Mouse (Mus musculus): ENCODE measurements at regions not wholly inside any gene's neighbourhood (a gene's known extent, or its start where the extent isn't known, plus 50 kb on each side); places are given as distances from the start of the nearest gene placed in this dataset.

DNA sequence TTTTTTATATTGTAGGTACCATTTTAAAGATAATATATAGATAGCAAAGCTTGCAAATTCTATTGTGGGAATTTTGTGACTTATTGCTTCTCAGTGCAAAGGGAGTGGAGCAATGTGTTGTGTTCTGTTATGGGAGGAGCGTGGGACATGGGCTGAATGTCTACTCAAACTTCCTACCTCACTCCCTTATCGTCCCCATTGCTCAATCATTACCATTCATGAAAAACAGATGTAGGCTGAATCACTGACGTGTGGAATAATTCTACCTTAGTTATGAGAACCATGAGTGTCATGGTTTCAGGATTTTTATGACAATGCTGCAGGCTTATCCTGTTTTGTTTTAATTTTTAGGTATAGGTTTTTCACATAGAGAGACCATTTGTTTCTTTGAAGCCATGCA lies 119.0 kb upstream of the Ednra start:
- no peak for DNase-seq (ENCODE audit: low spot score in 2 of 2)

DNA sequence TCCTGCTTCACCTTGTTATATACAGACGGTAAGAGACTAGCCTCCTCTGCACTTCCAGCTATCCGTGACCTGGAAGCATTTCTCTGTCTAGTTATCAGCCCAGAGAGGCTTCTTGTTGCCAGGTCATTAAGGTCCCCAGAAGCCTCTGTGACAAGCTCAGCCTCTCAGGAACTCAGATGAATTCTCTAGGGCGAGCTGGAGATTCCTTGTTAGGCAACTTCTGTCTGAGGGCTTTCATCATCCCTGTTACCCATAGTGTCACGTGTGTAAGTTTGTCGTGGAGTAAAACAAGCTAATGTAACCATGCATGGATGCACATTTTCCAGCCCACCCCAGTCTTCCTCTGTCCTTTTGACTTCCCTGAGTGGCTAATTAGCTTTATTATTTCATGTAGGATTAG lies 126.3 kb upstream of the Ednra start:
- DNase-seq (ENCODE audit: low spot score in 2 of 2), result no peak

DNA sequence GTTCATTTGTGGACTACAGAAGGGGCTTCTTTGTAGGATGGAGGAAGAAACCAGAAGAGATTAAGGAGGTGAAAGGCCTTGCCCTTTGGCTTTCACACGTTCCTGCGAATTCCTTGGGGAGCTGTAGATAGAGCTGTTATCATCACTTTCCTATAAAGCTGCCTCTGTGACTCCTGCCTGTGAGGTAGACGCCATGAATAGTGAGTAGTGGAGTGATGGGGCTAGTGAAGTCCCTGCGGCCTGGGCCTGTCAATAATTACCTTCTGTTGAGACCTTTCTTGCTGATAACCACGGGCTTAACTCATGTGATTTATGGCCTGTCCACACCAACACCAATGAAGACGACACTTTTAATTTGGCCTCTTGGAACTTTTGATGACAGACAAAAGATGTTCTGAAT lies 146.0 kb upstream of the Ednra start:
- no peak for DNase-seq (ENCODE audit: low spot score in 2 of 2)

DNA sequence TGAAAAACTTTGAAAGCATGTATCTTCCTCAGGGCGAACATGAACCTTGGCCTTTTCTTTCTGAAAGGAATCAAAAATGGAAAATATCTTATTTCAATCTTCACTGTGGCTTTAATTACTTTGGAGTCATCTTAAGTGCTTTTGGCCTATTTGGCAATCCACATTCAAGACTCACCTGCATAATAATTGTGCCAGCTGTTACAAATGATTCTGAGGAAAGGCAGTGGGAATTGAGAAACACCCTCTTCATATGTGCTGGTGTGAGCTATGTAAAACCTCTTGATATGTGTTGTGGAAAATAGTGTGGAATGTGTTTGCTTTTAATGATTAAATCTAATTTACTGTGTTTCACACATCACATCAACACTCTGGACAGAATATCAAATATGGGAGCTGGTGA lies 148.5 kb upstream of the Ednra start:
- DNase-seq (ENCODE audit: low spot score in 2 of 2), result no peak

DNA sequence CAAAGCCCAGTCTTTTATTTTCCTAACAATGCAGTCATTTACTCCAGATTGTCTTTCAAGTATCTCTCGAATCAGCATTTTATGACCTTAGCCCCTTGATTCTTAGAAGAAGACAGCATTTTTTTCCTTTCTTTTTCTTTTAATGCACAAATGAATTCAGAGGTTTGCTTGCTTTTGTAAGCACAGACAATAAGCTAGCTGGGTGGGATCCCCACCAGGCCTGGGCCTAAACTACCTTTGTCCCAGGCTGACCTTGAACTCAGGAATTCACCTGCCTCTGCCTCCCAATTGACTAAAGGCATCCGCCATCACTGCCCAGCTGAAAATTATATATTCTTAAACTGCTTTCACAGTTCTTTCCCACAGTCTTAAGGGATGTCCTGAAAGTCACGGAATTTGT lies 195.5 kb upstream of the Ednra start:
- no peak for DNase-seq (ENCODE audit: low spot score in 2 of 2)

DNA sequence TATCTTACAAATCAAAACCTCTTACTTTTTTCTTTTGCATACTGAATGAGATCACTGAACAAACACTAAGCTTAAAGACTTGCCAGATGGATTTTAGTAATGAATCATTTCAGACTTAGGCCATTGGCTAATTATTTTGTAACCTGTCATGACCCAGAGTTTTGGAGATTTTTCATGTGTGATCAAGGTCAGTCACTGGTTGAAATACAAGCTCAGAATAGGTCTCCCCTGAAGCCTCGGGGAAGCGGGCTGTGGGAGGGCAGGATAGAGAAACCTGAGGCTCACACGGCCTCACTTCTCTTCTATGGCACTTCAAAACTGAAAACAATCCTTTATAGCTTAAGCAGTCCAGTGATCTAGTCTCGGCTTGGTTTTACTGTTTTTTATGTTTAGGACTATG lies 197.6 kb upstream of the Ednra start:
- no peak for DNase-seq (ENCODE audit: low spot score in 2 of 2)

DNA sequence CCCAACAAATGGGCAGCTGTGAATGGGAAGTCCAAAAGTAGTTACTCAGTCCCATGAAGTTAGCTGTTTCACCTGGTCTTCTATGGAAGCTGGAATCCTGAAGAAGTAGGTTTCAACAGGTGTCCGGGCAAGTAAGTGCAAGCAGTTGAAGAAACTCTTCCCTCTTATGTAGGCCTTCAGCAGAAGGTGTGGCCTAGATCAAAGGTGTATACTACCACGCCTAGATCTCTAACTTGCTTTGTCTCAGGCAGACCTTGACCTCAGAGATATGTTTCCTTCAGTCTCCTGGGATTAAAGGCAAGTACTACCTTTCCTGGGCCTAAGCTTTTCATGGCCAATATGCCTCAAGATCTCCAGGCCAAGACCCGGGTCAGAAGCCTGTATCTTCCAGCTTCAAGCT lies 223.4 kb upstream of the Ednra start:
- DNase-seq (ENCODE audit: low spot score in 2 of 2), result no peak

DNA sequence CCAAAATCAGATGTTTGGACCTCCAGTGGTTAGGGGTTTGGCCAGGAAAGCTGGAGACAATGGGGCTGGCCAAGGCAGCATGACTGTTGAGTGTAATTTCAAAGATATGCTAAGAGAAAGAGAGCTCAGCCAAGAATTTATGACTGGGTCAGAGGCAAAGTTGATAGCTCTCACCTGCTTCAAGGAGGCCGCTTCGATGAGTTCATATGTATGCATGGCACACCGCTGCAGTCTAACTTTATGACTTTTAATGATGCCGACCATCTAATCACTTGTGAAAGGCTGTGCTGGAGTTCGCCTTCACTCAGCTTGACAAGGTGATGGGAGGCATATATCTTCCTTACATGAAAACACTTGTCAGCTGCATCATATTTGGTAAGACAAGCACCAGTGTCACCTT lies 225.4 kb upstream of the Ednra start:
- DNase-seq (ENCODE audit: low spot score in 2 of 2), result no peak

DNA sequence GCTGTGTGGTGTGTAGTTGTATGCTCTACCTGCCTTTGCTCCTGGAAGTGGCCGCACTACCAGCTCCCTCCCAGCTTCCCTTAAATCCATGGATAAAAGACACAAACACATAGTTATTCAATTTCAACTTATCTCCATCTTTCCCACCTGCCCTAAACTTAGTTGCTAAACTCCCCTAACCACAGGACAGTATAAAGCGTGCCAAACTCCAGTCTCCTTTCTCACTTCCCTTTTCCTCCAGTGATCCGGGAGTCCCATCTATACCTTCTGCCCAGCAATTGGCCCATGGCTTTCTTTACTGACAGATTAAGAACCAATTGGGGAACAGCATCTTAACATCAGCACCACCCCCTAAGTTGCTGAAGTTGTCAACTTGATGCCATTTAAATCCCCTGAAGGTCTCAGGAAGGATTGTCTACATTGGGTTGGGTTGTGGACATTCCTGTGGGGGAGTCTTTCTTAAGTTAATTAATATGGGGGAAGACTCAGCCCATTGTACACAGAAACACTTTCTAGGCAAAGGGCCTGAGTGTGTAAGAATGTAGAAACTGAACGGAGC lies 234.6 kb upstream of the Ednra start:
- DNase-seq (ENCODE audit: low spot score in 2 of 2), result no peak

DNA sequence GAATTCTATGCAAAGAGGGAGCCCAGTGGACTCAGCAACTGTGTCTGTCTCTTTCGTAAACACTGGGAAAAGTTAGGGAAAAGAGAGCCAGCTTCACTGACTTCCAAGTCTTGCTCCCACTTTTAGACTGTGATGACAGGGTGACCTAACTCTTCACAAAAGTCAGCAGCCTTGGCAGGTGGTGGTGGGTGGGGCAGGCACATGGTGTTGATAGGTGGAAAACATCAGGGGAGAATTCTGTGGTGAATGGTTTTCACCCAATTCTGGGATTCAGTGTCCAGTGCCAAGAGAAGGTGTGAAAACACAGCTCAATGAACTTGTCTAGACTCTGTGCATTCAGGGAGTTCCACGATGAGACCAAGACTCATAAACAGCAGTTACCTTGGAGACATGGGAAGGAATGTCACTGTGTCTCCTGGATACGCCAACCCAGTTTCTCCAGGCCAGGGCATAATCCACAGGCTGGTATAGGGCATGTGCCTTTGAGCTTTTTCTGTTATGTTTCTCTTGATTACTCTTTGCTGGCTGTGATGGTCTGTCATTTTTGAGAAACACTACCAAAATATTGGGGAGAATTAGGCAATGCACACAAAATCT lies 238.9 kb upstream of the Ednra start:
- no peak for DNase-seq (ENCODE audit: low spot score in 2 of 2)

DNA sequence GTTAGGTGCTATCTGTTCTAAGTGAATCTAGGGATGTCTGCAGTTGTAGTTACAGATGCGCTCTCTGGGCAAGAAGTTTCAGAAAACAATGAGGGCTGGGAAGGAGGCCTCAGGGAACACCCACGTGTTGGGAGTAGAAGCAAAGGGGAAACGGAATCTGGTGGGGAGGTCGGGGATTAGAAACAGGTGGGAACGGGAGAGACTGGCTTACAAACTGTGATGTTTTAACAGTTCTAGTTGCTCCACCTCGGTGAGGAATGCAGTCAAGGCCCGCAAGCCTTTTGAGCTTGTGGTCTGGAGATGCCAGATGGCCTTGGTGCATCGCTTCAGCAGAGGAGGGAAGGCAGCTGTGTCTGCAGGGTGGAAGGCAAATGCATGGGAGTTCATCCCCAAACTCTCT lies 242.7 kb upstream of the Ttc29 start:
- DNase-seq (ENCODE audit: low spot score in 2 of 2), result no peak

DNA sequence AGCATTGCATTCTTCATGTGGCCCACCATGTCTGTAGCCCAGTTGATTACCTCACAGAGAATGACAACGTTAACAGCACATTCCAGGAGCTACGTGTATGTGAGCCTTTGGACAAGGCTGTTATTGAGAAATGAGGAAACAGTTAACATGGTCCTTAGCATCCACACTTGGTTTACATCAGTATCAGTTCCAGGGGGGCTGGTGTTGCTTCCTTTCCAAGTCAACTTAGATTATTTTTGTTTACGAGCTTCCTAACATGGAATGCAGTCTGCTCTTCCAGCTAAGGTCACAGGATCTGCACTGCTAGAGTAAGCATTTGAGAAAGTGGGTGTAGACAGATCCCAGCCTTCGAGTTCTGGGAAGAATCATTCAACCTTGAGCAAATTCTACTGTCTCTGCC lies 239.4 kb upstream of the Ttc29 start:
- DNase-seq (ENCODE audit: low spot score in 2 of 2), result no peak

DNA sequence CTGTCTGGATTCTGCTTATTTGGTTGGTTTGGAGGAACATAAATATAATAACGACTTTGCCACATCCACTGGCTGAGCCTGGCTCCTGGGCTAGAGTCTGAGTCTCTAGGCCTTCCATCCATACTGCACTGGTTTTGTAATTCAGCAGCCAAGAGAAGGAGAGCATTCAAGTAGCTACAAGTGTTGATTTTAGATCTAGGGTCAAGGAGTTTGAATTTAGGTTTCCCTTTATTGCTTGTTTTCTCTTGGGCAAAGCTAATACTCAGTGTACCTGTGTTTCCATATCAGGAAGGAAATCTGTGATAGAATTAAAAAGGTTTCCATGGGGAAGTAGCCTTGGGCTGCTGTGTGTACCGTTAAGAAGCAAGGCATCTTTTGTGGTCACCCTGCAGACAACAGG lies 234.0 kb upstream of the Ttc29 start:
- DNase-seq (ENCODE audit: low spot score in 2 of 2), result no peak

DNA sequence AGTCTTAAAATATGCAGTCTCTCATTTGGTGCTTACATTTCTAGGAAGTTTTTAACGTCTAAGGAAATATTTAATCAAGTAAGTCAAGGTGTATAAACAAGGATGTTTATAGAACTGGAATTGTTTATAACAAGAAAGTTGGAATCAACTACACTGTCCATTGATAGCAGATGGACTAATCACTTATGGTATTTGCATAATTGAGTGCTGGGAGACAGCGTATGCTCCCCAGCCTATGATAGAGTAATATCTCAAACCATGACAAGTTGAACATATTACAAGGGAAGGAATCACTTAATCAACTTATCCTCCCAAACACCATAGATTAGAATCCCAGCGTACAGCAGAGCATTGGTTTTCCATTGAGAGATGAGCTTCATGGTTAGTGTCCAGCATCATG lies 232.4 kb upstream of the Ttc29 start:
- DNase-seq (ENCODE audit: low spot score in 2 of 2), result no peak

DNA sequence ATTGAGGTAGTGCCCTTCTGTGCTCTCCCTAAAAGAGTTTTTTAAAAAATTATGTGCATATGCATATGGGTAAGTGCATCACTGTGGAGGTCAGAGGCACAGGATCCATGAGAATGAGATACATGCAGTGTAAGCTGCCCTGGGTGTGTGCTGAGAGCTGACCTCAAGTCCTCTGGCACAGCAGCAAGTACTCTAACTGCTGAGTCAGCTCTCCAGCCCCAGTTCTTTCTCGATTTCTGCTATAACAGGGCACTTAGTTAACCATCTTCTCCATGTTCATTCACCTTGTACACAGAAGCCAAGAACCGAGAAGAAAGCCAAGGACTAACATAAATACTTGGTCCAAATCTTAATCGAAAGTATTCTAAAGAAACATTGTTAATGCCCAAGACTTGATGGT lies 231.1 kb upstream of the Ttc29 start:
- DNase-seq (ENCODE audit: low spot score in 2 of 2), result no peak

DNA sequence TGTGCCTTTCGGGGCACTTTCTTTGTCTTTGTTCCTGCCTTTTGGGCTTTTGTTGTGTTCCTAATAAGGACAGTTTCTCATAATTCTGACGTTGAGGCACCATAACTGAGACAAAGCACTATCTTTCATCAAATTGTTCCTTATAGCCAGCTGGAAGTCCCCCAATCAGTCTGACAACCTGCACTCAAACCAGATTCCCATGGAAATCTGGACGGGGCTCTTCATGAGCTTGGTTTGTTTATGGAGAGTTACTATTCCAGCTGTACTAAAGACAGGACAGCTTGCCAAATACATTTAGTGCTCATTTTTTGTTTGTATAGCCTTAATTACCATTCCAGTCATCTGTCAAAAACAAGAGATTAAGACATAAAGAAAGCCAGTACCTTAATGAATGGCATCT lies 229.6 kb upstream of the Ttc29 start:
- DNase-seq (ENCODE audit: low spot score in 2 of 2), result no peak

DNA sequence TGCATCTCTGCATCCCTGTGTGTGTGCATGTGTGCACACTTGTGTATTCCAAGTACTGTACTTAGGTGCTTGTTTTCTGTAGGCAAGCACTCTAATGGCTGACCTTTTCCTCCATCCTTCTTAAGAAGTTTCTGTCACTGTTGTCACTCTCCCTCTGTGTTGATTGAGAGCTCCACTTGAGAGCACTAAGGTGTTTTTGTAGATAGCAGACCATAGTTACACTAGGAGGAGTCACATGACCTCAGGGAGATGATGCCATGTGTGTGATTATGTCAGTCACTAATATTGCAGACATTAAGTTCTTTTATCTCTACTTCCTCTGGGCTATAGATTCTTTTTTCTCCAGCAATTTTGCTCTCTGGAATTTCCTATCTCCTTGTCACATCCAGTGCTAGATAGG lies 225.9 kb upstream of the Ttc29 start:
- no peak for DNase-seq (ENCODE audit: low spot score in 2 of 2)

DNA sequence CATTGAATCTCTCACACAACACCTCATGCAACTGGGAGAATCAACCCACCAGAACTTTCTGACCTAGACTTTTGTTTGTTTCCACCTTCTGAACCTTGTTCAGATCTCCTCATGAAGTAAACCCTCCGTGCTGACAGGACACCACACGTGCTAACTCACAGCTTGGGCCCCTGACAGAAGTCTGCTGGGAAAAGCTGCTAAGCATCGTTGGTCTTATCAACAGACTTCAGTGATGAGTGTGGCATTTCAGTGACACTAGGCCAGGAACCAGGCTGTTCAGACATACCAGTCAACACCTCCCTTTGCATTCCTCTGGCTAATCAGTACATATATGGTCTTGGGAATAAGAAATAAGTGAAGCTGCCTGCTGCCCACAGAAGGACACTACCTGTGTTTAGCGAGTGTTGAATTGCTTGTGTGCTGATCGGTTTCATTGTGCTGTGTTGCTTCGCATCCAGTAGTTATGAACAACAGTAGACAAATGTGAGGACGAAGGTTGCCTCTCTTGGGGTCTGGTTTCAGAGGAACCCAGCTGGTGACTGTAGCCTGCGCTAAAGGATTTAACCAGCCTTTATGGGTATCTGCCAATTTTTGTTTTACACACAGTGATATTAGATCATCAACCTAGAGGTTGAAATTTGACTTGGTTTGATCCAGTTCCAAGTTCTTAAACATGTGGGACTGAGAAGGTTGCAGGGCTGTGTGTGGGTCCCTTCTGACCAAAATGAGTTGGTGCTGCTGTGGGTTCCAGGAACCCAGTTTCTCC lies 224.6 kb upstream of the Ttc29 start:
- DNase-seq (ENCODE audit: low spot score in 2 of 2), result no peak

DNA sequence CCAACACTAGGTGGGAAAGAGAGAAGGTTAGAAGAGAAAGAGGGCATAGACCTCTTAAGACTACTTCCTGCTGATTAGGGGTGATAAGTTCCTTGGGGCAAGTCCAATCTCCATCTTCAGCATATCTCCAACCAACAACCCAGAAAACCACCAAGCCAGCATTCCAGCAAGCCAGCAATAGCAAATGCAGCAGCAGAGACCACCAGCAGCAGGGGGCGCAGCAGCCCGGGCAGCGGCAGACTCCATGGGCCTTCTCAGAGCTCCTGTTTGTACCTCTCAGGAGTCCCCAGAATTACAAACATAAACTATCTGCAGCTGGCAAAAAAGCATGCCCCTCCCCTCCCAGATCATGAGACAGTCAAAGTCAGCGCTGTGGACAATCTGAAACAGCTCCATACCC lies 222.0 kb upstream of the Ttc29 start:
- DNase-seq (ENCODE audit: low spot score in 2 of 2), result no peak

DNA sequence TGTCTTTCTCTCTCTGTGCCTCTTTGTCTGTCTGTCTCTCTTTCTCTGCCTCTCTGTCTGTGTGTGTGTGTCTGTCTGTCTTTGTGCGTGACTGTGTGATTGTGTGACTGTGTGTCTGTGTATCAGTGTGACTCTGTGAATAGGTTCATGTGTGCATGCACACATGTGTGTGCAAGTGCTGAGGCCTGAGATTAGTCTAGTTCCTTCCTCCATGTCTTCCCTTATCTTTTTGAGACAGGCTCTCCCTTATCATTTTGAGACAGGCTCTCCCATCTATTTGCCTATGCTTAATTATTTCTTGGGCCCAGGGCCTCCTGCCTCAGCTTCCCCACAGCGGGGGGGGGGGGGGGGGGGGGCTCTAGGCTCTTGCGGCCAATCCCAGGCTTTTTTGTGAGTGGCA lies 212.8 kb upstream of the Ttc29 start:
- no peak for DNase-seq (ENCODE audit: low spot score in 2 of 2)

DNA sequence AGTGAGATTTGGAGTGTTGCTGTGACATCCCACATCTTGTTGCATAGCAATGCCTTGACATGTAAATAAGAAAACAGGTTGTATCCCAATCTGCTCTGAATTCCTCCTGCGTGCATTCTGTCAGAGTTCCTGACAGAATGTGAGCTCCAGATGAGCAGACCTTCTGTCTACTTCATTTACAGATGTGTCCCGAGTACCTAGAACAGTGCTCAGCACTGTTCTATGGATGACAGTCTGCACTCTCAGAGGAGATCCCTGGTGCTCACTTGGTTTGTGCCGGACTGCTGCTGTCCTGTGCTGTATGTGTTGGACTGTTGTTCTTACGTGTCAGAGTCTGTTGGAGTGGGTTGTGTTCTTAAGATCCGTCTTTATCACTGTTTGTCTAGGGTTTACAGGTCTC lies 211.4 kb upstream of the Ttc29 start:
- no peak for DNase-seq (ENCODE audit: low spot score in 2 of 2)

DNA sequence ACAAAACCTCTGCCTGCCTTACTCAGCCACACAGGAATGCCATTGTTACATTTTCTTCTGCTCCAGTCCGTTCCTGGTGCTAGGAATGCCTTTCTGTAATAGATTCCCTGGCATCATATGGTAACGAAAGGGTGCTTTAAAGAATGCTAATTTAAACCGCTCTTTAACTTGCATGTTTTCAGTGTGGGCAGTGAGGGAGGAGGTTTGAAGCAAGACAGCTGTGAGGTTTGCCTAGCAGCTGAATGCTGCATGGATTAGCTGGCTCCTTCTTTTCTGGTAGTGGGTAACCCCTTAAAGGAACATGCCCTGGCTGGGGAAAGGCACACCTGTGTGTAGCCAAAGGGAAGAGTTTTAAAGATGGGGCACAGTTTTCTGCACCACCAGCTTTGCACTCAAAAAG lies 211.0 kb upstream of the Ttc29 start:
- no peak for DNase-seq (ENCODE audit: low spot score in 2 of 2)

DNA sequence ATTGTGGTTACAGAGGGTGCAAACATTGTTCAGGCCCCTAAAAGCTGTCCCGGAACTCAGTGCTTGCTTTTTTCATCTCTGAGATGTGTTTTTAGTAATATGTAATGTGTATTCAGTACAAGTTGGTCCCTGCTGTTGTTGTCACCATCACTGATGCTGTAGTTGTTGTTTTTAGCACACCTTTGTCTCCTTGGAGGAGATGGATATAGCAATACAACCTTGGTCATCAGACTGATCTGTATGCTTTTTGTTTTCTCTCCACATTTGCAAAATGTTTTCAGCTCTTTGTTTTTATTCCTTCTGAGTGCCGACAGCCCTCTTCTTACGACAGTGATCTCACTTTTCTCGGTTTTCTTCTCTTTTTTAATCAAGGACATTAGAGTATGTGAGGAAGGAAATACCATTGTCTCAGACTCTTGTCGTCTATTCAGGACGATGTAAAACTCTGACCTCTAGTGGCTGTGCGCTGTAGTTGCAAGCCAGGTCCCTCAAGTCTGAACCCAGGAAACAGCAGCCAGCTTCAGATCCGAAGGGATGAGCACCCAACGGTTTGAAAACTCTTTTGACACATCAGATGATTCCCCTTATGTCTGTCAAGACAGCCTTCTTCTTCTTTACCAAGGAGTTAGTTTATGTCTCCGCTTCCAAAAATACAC lies 209.1 kb upstream of the Ttc29 start:
- DNase-seq (ENCODE audit: low spot score in 2 of 2), result peak in 1 of 2 experiments; percentile 56
